Mouse (Mus musculus) spleen, postnatal 14 days (tissue): ENCODE measurements around the gene Hoxd3.

ENCODE experiments used
- DNase-seq, 2 experiments: peaks; one replicate each; pipeline ENCODE4 v3.0.0; 2021 to 2022; ENCODE audit warnings: low spot score in 2 of 2

The Hoxd3 gene

DNA sequence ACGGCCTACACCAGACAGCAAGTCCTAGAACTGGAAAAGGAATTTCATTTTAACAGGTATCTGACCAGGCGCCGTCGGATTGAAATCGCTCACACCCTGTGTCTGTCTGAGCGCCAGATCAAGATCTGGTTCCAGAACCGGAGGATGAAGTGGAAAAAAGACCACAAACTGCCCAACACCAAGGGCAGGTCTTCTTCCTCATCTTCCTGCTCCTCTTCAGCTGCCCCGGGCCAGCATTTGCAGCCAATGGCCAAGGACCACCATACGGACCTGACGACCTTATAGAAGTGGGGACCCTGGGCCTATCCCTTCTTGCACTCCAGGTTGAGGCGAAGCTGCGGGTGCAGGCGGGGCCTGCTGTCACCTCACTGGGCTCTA, 16.6 kb downstream of the Hoxd3 start:
- no peak for DNase-seq

DNA sequence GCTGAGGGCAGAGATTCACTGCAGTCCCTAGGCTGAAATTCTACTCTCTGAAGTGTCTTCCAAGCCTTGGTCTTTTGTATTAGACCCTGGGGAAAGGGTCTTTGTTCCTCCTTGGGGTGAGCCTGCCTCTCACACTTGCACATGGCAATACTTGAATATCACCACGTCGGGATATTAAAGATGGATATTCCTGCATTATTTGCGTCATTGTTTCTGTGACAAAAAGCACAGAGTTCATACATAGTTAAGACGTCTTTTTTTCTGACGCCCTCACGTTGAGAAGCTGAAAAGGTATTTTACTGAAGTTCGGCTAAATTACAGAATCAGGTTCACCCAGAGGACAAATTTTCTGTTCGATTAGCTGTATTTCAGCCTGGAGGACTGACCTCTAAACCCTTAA, 18.6 kb downstream of the Hoxd3 start:
- no peak for DNase-seq

DNA sequence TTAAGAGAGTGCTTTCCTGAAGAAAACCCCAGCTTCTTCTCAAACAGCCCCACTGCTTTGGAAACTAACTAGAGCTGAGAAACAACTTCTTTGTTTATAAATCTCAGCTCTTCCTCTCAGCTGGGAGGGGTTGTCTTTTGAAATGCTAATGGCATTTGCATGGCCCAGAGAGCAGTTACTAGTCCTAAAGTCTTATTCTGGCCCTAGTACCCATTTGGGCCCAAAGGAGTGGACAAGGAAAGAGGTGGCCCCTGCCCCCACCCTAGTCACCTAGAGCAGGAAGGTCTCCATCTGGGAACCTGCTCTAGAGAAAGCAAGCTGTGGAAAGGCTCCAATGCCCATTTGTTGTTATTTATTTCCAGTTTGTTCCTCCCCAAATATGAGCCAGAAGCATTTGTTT, 19.3 kb downstream of the Hoxd3 start:
- DNase-seq: no peak

DNA sequence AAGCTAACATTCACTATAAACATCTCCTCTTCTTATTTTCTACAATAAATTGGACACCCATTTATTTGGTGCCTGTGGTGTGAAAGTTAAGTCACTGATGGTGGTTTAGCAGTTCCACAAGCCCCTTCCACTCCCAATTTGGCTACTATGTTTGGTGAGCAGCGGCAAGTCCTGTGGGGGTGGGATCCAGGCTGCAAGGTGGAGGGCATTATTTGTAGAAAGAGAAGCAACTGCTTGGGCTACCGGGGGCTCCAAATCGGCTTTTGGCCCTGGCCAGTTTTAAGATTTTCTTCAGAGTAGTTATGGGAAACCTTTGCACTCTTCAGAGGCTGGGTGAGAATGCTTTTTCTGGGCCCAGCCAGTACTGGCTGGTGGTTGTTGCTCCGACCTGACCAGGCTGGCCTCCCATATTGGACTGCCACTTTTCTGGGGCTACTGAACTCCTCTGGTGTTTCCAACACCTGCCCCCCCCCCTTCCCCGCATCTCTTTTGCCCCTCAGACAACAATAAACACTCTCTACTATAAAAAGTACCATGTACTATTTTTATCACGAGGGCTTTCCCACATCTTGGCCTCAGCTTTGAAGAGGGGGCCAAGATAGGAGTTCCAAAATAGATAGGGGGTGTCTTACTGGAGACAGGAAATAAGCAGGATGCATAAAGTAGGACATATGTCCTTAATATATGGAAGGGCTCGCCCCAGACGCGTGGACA, 20.2 kb downstream of the Hoxd3 start:
- DNase-seq: no peak

DNA sequence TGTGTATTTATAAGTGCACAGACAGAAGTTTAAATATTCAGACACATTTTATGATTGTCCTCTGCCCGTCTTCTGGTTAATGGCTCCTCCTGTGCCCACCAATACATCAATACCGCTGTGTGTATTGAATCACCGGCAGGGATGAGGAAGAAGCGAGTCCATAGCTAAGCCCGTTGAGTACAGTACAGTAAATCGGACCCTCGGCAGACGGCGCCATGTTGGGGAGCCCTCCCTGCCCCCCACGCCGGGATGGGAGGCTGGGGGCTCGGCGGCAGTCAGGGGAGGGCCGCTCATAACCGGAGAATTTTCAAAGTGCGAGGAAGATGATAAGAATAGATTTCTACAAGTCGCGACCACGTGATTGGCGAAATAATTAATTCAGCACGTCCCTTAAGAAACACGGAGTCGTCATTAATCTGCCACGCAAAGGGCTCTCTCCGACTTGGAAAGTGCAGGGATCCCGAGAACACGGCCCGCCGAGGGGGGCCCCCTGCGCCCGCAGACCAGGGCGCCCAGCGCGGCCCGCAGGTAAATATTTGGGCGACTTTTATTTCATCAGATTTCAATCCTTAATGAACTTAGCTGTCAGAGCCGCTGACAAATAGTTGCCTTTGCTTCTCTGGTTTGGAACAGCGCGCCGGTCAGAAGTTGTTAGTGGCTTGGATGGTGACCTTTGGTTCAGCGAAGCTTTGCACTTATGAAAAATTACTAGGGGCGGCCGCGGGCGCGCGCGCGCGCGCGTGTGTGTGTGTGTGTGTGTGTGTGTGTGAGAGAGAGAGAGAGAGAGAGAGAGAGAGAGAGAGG, 21.0 kb downstream of the Hoxd3 start:
- DNase-seq: no peak

DNA sequence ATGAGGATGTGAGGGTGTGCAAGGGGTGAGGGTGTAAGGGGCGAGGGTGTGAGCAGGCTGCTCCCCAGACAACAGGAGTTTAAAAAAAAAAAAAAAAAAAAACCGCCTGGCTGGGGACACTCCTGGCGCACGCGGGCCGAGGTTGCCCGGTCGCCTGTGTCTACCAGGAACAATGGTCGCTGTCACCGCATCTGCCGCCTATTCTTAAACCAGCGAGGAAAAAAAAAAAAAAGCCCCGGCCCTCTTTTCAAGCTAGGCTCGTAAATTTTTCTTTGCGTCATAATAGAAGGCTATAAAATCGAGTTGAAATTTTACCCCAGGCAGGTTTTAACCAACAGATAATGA, 21.6 kb downstream of the Hoxd3 start:
- DNase-seq: no peak

DNA sequence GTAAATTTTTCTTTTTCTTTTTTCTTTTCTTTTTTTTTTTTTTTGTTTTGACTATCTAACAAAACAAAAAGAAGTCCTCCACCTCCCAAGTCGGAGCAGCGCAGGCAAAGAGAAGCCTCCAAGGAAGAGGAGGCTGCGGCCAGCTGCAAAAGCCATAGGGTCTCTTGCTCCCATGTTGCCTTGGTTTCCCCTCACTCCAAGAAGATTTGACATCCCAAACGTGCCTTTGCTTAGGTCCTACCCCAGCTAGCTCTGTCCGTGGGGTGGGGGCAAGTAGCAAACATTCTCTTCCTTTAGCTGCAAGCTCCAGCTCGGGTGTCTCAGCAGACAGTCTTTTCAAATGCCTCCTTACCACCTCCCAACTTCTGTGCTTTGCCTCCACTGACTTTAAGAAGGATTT, 22.0 kb downstream of the Hoxd3 start:
- DNase-seq: no peak

DNA sequence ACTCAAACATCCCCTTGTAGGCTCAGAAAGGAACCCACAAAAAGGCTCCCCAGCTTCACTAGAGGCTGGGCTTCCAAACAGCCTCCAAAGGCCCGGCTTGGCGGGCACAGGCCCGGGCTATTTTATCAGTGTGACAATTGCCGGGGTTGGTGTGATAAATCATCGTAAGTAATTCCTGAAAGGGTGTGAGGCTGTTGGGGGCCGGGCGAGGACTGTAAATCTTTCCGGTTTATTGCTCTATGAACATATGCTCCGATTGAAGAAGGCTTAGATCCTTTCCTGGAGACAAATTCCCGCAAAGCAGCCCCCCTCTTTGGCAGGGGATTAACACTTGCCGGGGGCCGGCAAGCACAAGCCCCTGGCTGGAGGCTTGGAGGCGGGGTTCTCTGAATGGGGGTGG, 22.7 kb downstream of the Hoxd3 start:
- DNase-seq: no peak

DNA sequence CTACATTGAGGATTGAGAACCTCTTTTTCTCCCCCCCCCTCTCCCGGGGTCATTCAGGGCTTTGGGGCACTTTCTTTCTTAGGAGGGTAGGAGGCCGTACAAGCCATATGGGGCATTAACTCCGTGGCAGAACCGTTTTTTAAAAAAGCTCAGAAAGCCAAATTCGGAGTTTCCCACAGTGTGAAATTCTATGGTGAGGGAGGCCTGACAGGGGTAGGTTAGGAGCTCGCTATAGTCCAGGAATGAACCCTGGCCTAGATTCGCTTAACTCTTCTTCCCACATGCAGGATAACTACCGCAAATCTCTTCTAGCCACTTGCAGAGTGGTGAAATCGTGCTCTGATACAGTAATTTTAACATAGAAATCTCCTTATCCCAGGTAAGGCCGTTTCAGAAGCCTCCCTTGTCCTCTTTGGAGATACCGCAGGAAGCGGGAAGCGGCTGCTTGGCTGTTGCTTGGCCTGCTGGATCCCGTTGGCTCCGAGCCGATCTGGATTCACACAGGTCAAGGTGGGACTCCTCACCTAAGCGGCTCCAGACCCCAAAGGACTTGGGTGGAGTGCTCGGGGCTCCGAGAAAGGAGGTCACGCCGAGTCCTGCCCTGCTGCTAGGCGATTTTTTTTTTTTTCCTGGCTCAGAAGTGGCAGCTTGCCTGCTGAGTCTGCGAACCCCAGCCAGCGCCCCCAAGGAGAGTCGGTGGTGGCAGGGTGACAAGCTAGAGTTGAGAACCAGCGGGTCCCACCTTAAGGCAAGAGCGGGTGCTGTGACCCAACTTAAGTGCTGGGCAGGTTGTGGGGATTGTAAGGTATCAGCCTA, 23.5 kb downstream of the Hoxd3 start:
- no peak for DNase-seq

DNA sequence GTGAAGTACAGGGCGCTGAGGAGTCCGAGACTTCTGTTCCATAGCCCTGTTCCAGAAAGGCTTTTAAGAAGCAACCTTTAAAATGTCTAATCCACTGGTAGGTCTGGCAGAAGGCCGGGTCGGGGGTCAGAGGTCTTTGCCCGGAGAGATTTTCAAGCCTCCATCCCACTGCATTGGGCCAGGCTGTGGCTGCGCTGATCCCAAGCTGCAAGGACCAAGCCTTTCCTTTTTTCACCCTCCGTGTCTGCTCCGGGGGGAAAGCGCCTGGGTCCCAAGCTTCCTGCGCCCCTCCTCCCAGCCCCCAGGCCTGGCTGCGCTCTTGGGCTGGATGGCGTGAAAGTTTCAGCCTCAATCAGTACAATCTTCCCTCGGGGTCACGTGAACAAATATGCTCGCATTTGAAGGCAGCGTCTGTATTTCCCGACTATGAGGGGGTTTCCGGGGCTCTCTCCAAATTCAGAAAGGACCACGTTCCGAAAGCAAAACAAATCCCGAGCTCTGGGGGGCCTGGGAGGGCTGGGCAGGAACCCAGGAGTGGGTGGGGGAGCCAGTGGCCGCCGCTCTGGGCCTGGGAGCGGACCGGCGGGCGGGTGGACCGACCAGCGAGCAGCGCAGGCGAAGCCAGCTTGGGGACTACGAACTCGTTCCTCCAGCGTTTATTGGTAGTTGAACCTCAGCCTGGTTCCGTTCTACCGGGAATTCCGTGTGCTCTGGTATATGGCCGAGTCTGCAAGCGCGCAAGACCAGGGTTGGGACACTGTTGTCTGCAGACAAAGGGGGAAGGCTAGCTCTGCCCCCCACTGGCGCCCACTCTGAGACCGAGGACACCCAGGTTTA, 24.3 kb downstream of the Hoxd3 start:
- DNase-seq: no peak

DNA sequence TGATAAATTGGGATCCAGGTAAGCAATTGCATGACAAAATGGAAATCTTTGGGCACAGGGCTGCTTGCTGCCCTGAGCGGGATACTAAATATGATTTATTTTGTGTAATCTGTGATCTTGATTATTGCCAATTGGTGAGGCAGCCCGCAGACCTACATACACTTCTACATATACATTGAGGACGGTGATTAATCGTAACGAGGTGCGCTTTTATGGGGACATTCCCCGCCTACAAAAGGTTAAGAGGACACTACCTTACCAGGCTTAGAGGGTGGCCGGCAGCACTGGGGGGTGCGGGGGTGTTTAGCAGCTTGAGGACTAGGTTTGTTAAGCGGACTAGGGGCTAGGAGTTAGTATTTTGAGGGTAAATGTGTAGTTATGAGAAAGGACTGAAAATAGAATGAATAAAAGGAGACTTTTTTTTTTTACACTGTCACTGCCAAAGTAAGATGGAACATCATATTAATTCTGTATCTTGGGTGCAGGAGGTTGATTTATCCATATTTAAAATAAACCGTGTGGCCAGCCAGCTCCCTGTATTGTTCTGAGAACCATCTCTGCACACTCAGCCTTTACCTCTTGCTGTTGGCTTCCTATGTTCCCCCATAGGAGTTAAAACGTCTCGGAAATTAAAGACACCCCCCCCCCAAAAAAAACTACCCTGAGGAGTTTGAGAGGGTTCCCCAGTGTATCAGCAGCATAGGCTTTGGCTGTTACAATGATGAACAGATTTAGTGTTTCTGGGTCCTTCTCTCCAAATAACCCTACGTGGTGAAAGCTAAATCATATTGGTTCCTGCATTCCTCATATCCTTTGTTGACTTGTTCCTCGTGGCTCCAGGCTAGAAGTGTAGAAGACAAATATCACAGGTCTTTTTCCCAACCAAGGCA, 25.2 kb downstream of the Hoxd3 start:
- DNase-seq: no peak

DNA sequence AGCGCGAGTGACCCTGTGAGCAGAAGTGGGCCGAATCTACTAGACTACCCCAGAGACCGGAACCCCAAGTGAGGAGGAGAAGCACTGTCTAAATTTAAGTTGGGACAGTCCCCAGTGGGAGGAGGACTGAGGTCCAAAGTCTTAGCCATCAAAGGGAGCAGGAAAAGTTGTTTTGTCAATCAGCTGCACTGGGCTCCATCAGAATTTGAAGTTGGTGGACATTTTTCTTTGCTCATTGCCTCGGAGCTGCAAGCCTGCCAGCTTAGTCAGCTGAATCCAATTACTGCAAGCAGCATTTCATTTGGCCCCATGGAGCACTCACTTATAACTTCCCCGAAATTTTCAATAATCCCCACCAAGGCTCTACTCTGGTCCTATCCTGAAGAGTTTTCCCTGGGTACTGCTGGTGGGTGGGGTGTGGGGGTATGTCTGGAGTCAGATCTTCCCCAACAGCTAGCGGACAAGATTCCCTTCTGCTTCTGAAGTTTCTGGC, 25.9 kb downstream of the Hoxd3 start:
- no peak for DNase-seq

DNA sequence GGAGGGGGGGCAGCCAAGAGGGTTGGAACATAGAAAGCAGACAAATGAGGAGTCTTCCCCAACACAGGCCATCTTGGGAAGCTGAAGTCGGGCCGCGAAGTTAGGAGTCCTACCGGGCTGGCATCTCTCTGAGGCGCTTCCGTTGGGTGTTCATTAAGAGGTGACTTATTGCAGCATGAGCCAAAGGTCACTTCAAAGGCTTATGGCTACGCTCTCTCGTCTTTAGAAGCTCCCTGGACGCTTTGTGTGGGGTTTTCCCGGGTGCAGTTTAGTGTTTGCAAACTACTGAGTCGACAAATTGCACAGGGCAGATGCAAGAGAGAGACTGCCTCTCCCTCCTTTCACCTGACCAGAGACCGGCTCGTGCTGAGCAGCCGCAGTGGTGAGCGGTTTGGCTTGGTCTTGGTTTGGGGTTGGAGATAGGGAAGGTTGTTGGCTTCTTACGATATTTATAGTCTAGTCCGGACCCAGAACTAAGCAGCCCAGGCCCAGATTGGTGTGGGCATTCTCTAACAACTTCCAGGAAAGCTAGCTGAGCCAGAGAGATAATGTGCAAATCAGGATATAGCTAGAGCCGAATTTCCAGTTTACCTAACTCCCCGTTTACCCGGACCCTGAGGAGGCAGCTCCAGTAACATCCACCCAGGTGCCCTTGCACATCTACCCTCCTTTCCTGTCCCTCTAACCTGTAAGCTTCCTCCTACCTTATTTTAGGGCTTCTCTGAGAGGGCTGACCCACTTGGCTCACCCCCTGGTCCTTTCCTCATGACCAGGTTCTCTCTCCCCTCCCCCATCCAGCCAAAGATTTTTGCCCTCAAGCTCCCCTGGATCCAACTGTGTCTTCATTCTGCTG, 27.1 kb downstream of the Hoxd3 start:
- DNase-seq: no peak

DNA sequence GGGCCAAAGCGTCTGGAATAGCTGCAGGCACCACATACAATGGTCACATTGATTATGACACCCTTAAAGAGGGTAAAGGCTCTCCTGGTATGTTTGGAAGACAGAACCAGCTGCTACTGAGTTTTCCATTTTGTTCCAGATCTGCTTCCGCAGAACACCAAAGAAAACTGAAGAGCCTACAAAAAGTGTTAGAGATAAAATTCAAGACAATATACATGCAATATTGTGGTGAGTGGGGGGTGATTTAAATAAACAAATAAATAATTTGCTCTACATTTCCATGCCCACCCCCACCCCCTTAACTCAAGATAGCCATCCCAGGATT, 27.7 kb downstream of the Hoxd3 start:
- no peak for DNase-seq

DNA sequence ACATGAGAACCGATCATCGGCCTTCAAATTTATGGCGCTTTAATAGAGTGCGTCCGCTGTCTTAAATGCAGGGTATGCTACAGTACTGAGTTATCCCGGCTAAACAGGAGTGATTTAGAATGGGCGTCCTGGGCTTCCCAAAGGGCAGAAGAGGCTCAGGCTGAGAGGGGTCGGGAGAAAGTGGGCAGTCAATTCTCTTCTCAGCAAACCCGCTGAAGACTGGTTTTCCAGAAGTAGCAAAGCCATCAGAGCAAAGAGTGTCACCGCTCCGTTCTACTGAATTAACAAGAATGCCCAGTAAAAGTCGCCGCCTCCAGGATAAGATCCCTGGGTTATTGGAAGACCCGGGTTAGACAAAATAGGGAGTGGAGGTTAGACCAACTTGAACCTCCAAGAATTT, 28.1 kb downstream of the Hoxd3 start:
- no peak for DNase-seq

DNA sequence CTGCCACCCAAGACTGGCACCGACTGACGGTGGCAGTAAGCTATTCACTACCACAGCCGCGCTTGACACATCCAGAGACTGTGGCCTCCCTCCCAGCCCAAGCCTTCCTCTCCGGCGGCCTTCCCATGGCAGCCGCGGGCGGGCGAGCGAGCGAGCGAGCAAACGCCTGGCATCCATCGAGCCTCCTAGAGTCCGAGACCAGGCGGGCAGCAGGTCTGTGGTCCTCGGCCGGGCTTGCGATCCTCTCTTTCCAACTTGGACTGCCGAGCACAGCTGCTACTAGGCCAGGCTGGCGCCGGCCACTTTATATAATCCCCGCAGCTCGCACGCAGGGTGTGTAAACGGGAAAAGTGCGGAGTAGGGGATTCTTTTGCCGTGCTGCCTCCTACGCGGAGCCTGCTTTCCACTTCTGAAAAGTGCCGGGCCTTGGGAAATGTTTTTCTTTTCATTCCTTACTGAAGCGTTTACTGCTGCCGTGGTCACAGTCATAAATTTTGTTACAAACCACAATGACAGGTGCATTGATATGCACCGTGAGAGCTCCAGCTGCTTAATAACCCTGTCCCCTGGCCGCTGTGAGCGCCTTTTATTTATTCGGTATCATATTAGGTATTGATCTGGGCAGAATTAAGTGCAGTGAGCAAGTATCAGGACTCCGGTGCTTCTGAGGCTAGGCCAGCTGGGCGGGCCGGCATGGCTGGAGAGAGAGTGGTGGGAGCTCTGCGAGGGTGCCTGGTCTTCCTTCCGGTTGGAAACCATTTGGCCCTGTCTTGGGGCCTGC, 28.8 kb downstream of the Hoxd3 start:
- DNase-seq: no peak

DNA sequence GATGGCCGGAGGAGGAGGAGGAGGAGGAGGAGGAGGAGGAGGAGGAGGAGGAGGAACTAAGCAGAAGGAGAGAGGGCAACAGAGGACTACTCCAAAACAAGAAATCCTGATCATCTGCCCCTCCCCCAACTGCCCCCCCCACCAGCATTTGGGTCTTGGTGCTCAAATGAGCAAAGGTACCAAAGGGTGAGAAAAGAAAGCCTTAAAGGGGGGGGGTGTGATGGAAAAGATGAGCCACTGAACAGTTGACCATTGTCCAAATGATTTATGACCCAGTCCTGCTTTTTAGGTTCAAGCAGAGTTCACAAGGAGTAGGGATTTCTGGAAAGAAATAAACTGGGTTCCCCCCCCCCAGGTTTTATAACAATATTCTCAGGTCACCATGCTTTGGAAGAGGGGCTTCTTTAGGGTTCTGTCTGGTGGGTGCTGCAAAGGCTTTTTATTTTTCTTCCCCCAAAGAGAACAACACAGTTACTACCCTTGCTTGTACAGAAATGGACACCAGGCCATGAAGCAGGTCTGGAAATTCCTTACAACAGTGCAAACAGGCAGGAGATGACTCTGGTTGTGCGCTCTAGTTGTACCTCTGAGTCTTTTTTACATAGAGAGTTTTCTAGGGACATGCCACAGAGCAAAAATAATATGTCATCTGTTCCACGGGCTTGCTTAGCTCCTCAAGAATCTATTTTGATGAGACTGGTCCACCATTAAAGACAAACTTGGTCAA, 29.7 kb downstream of the Hoxd3 start:
- no peak for DNase-seq

DNA sequence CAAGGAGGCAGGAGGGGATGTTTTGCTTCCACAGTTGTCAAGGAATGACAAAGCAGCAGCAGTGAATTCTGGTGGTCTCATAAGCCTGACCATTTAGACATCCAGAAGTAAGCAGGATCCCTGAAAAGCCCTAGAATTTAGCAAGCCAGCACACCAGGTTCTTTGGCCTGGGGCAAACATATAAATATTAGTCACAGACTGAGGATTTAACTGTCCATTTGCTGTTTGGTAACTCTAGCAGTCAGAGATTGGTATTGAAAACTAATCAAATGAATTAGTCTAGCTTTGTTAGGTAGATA, 30.2 kb downstream of the Hoxd3 start:
- no peak for DNase-seq
